Comparison of ENCODE assay signal across 8 mouse cellular contexts in the genomic region with DNA sequence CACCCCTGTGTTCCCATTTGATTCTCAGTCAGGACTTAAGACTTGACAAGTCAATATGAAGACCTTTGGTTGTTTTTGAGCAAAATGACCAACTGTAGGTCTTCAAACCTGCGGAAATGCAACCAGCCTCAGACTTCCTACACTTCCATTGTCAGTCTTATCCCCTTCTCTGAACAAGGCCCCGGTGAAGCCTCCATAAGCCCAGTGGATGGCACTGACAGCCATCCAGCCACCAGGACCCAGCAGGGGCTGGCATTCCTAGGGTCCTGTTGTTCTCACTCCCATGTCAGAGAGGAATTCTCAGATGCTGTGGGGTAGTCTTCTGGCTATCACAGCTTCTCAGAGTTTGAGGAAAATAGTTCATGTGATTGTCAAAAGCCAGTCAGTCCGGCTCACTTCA. TPM values are rescaled to one million over a fixed set of nuclear protein-coding genes. Genes with fewer than 3 reads are reported as not detected.
DNase-seq lines count a peak whose midpoint lies in the region; ATAC-seq lines count a peak whose summit lies in the region.

No protein-coding gene starts in this region.

- no peaks in the 10 kb centered on the region for H3K27me3 ChIP-seq in neural tube, embryonic 11.5 days (ENCODE audit: control insufficient read depth, insufficient read depth, low read length)
- no peaks in the 10 kb centered on the region for H3K27me3 ChIP-seq in limb, embryonic 11.5 days (ENCODE audit: control insufficient read depth, insufficient read depth, low read length)
- no peaks in the 10 kb centered on the region for H3K27me3 ChIP-seq in splenic B cell, adult 2 months (ENCODE audit: control insufficient read depth, insufficient read depth, low read length, poor library complexity, severe bottlenecking)

- peak overlapping the region; percentile 74 for H3K4me3 ChIP-seq in neural tube, embryonic 11.5 days (ENCODE audit: low read depth, low read length)
- peak overlapping the region; percentile 78 for H3K4me3 ChIP-seq in limb, embryonic 11.5 days (ENCODE audit: low read depth, low read length)

- no peak overlapping the region for H3K27ac ChIP-seq in neural tube, embryonic 11.5 days (ENCODE audit: low read depth, low read length)
- no peak overlapping the region for H3K27ac ChIP-seq in limb, embryonic 11.5 days (replicated peaks; ENCODE audit: low read depth, low read length)

- H3K4me2 ChIP-seq in neural tube, embryonic 11.5 days (ENCODE audit: low read depth) = peak overlapping the region; percentile 84
- peak overlapping the region; percentile 85 for H3K4me2 ChIP-seq in limb, embryonic 11.5 days (ENCODE audit: low read depth, severe bottlenecking)

- H3K4me1 ChIP-seq in neural tube, embryonic 11.5 days (ENCODE audit: control insufficient read depth, insufficient read depth, low read length) = peaks cover 8% of the 10 kb centered on the region
- peaks cover 11% of the 10 kb centered on the region for H3K4me1 ChIP-seq in limb, embryonic 11.5 days (ENCODE audit: control insufficient read depth, insufficient read depth, low read length)

- H3K36me3 ChIP-seq in neural tube, embryonic 11.5 days (ENCODE audit: control insufficient read depth, insufficient read depth, low read length) = peaks cover 2% of the 10 kb centered on the region; the same call in 1 of the 2 replicates
- peaks cover 13% of the 10 kb centered on the region; the same call in 1 of the 2 replicates for H3K36me3 ChIP-seq in limb, embryonic 11.5 days (ENCODE audit: control insufficient read depth, insufficient read depth, low read length)
- H3K36me3 ChIP-seq in splenic B cell, adult 2 months (ENCODE audit: control insufficient read depth, insufficient read depth, low read length, poor library complexity, severe bottlenecking) = no peaks in the 10 kb centered on the region; the same call in 1 of the 2 replicates

- ATAC-seq in neural tube, embryonic 11.5 days (ENCODE audit: insufficient read depth, low FRiP score, low TSS enrichment) = no peak
- no peak for ATAC-seq in limb, embryonic 11.5 days (ENCODE audit: insufficient number of reproducible peaks, low FRiP score, low TSS enrichment, low read depth)

- peak; percentile 14 for DNase-seq in cerebellum, adult 11-12 months
- no peak for DNase-seq in cerebellum, adult 9-10 months
- no peak for DNase-seq in neural tube, embryonic 11.5 days (ENCODE audit: low spot score)
- DNase-seq in neural tube, embryonic 10.5 days (ENCODE audit: extremely low spot score, low spot score) = no peak
- no peak for DNase-seq in limb, embryonic 11.5 days (ENCODE audit: low spot score)
- peak; percentile 8 for DNase-seq in splenic B cell, adult 2 months (ENCODE audit: low read depth, low spot score)
- no peak for DNase-seq in right cerebral cortex, adult 2 months (ENCODE audit: low spot score in 2 of 2)
- DNase-seq in adrenal gland, postnatal 14 days = no peak

- H3K9me3 ChIP-seq in neural tube, embryonic 11.5 days (ENCODE audit: control insufficient read depth, low read length) = no peaks in the 10 kb centered on the region; the same call in 1 of the 2 replicates
- H3K9me3 ChIP-seq in limb, embryonic 11.5 days (ENCODE audit: control insufficient read depth, low read length) = no peaks in the 10 kb centered on the region

- peak overlapping the region; percentile 94 for H3K9ac ChIP-seq in neural tube, embryonic 11.5 days (ENCODE audit: low read length)
- H3K9ac ChIP-seq in limb, embryonic 11.5 days (ENCODE audit: low read length) = peak overlapping the region; percentile 94

- WGBS in neural tube, embryonic 11.5 days = 45% methylated on average over 3 of the region's 3 CpGs
- WGBS in limb, embryonic 11.5 days = 52% methylated on average over 3 of the region's 3 CpGs

RNA-seq across cellular contexts. Expression of a gene that starts 1.6 kb away (rescaled TPM):
- polyA plus RNA-seq in neural tube, embryonic 11.5 days (2014; fragmentation: Nextera tagmentation; extraction: Ambion mirVana) = 15.5 and 15.6 TPM in 2 replicates
- 12.9 and 16.1 TPM in 2 replicates for polyA plus RNA-seq in limb, embryonic 11.5 days (2014; fragmentation: Nextera tagmentation; extraction: Ambion mirVana)
- total RNA-seq in adrenal gland, postnatal 14 days (2021) = 11.6 and 13.7 TPM in 2 replicates

RNA-seq across cellular contexts. Expression of a gene that starts 41.7 kb away (rescaled TPM):
- polyA plus RNA-seq in neural tube, embryonic 11.5 days (2014; fragmentation: Nextera tagmentation; extraction: Ambion mirVana) = 14.2 and 15.4 TPM in 2 replicates
- polyA plus RNA-seq in limb, embryonic 11.5 days (2014; fragmentation: Nextera tagmentation; extraction: Ambion mirVana) = 14.7 and 16.5 TPM in 2 replicates
- total RNA-seq in adrenal gland, postnatal 14 days (2021) = 14.7 and 15.8 TPM in 2 replicates

RNA-seq across cellular contexts. Expression of a gene that starts 43.1 kb away (rescaled TPM):
- polyA plus RNA-seq in neural tube, embryonic 11.5 days (2014; fragmentation: Nextera tagmentation; extraction: Ambion mirVana) = 9.9 TPM in 2 replicates
- 9.0 and 9.3 TPM in 2 replicates for polyA plus RNA-seq in limb, embryonic 11.5 days (2014; fragmentation: Nextera tagmentation; extraction: Ambion mirVana)
- total RNA-seq in adrenal gland, postnatal 14 days (2021) = 9.3 and 12.0 TPM in 2 replicates

RNA-seq across cellular contexts. Expression of a gene that starts 47.9 kb away (rescaled TPM):
- polyA plus RNA-seq in neural tube, embryonic 11.5 days (2014; fragmentation: Nextera tagmentation; extraction: Ambion mirVana) = 5.9 and 6.9 TPM in 2 replicates
- 4.7 and 5.4 TPM in 2 replicates for polyA plus RNA-seq in limb, embryonic 11.5 days (2014; fragmentation: Nextera tagmentation; extraction: Ambion mirVana)
- total RNA-seq in adrenal gland, postnatal 14 days (2021) = 1.2 and 1.3 TPM in 2 replicates

Comparison
In these comparisons a context has a peak if more than half of its experiments do, and no peak if none do; other contexts are left out.
1. DNase-seq: peak in cerebellum, adult 11-12 months (single experiment) and splenic B cell, adult 2 months (single experiment); none in cerebellum, adult 9-10 months (single experiment), neural tube, embryonic 11.5 days (single experiment), neural tube, embryonic 10.5 days (single experiment), limb, embryonic 11.5 days (single experiment), right cerebral cortex, adult 2 months (0 of 2) and adrenal gland, postnatal 14 days (single experiment).